In the genomic region with DNA sequence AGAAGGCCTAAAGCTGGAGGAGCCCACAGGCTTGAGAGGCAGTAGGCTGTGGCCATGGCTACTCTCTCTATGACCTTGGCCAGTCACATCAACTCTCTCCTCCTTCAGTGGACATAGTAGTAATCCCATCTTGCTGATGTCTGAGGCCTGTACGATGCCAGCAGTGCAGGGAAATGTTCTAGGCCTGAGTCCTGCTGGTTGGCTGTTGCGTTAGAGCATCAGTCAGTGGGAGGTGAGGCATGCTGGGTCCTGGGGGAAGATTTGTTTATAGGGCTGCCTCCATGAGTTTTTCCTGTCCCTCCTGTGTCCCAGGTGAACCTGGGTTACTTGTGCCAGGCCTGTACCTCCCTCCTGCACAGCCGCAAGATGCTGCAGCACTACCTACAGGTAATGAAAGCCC, we compare ENCODE assay signal across 21 mouse cellular contexts. TPM values are rescaled to one million over a fixed set of nuclear protein-coding genes. Genes with fewer than 3 reads are reported as not detected.
DNase-seq lines count a peak whose midpoint lies in the region; TF ChIP-seq lines count a peak whose summit lies in the region.
"Had no signal": no experiment of that assay in that cellular context is flagged by ENCODE, and none has a peak within 500 bp of the region (broad histone marks: within the 10 kb centered on the region; RNA-seq: fewer than 3 reads in every experiment).

No protein-coding gene starts in this region.

- DNase-seq in cerebellum, adult 8-10 months = peak; percentile 26
- DNase-seq in cerebellum, postnatal 4 days (ENCODE audit: low spot score in 2 of 2) = no peak
- peak; percentile 1 for DNase-seq in gastrocnemius, postnatal 14 days
- DNase-seq in gastrocnemius, adult 8-10 months (ENCODE audit: low spot score in 2 of 2) = no peak
- no peak for DNase-seq in left cerebral cortex, adult 2 months (ENCODE audit: extremely low spot score in 1 of 2, low spot score in 2 of 2)
- DNase-seq in left cerebral cortex, postnatal 4 days = no peak
- DNase-seq: adrenal gland, adult 8-10 months; embryo, embryonic 11 days; gastrocnemius, postnatal 10 days; heart, adult 18-20 months; heart, postnatal 14 days; heart, postnatal 4 days; kidney, adult 18-20 months had no signal

- intact Hi-C loops in gastrocnemius, postnatal 14 days (cut with DNase I; ENCODE audit: low total_unique reads) = no loop called here
- intact Hi-C loops in left cerebral cortex, adult 2 months (cut with DNase I) = no loop called here
- intact Hi-C loops in left cerebral cortex, postnatal 4 days (cut with DNase I) = no loop called here

- no peak overlapping the region for H3K4me3 ChIP-seq in left cerebral cortex, adult 2 months
- H3K4me3 ChIP-seq: embryonic facial prominence, embryonic 10.5 days; embryonic facial prominence, embryonic 13.5 days; erythroblast, embryonic 14.5 days; forebrain, embryonic 12.5 days; forebrain, embryonic 15.5 days; heart, embryonic 13.5 days had no signal

- H3K27ac ChIP-seq in left cerebral cortex, adult 2 months = peak overlapping the region; percentile 11; the same call in 1 of the 2 replicates
- H3K27ac ChIP-seq: embryonic facial prominence, embryonic 10.5 days; embryonic facial prominence, embryonic 13.5 days; forebrain, embryonic 12.5 days; forebrain, embryonic 15.5 days; heart, embryonic 13.5 days; hindbrain, embryonic 14.5 days; hindbrain, postnatal 0 days had no signal

- no peak for TF ChIP-seq CTCF in left cerebral cortex, adult 2 months (IDR thresholded peaks at IDR 0.05)

RNA-seq across cellular contexts. Expression of a gene that starts 17.1 kb away (rescaled TPM):
- total RNA-seq in gastrocnemius, postnatal 14 days (2021) = 10 to 100 TPM; 23.2 to 28.1 TPM
- total RNA-seq in gastrocnemius, adult 8-10 months (2022) = 10 to 100 TPM; 15.3 to 18.5 (median 16.8) TPM
- total RNA-seq in left cerebral cortex, adult 2 months (2021) = 100 to 1,000 TPM; 291 to 312 TPM
- total RNA-seq in left cerebral cortex, postnatal 4 days (2021) = 100 to 1,000 TPM; 161 to 176 TPM

RNA-seq across cellular contexts. Expression of a gene that starts 22.0 kb away (rescaled TPM):
- 10 to 100 TPM; 16.3 to 16.8 TPM for total RNA-seq in gastrocnemius, postnatal 14 days (2021)
- 10 to 100 TPM; 13.2 to 29.8 (median 17.4) TPM for total RNA-seq in gastrocnemius, adult 8-10 months (2022)
- total RNA-seq in left cerebral cortex, adult 2 months (2021) = 100 to 1,000 TPM; 120 to 138 TPM
- 10 to 100 TPM; 69.7 to 76.5 TPM for total RNA-seq in left cerebral cortex, postnatal 4 days (2021)

RNA-seq across cellular contexts. Expression of a gene that starts 50.0 kb away (rescaled TPM):
- 1 to 10 TPM; 7.0 to 7.3 TPM for total RNA-seq in gastrocnemius, postnatal 14 days (2021)
- total RNA-seq in gastrocnemius, adult 8-10 months (2022) = 1 to 10 TPM; 3.9 to 4.5 (median 4.1) TPM
- total RNA-seq in left cerebral cortex, adult 2 months (2021) = 10 to 100 TPM; 25.8 to 26.8 TPM
- 10 to 100 TPM; 41.1 to 43.9 TPM for total RNA-seq in left cerebral cortex, postnatal 4 days (2021)

RNA-seq across cellular contexts. Expression of a gene that starts 55.9 kb away (rescaled TPM):
- 10 to 100 TPM; 10.5 to 13.1 TPM for total RNA-seq in gastrocnemius, postnatal 14 days (2021)
- 1 to 10 TPM; 6.0 to 8.8 (median 7.2) TPM for total RNA-seq in gastrocnemius, adult 8-10 months (2022)
- total RNA-seq in left cerebral cortex, adult 2 months (2021) = 10 to 100 TPM; 21.8 to 23.5 TPM
- 10 to 100 TPM; 36.6 to 42.0 TPM for total RNA-seq in left cerebral cortex, postnatal 4 days (2021)

RNA-seq across cellular contexts. Expression of a gene that starts 55.9 kb away (rescaled TPM):
- total RNA-seq in gastrocnemius, postnatal 14 days (2021) = 10 to 100 TPM; 18.8 to 18.9 TPM
- total RNA-seq in gastrocnemius, adult 8-10 months (2022) = 10 to 100 TPM; 20.5 to 26.2 (median 24.6) TPM
- total RNA-seq in left cerebral cortex, adult 2 months (2021) = 10 to 100 TPM; 22.3 to 25.2 TPM
- total RNA-seq in left cerebral cortex, postnatal 4 days (2021) = 10 to 100 TPM; 18.7 to 21.6 TPM

Comparison
In these comparisons a context has a peak if more than half of its experiments do, and no peak if none do; other contexts are left out.
1. DNase-seq: peak in cerebellum, adult 8-10 months (single experiment) and gastrocnemius, postnatal 14 days (single experiment); none in cerebellum, postnatal 4 days (0 of 2), gastrocnemius, adult 8-10 months (0 of 2), left cerebral cortex, adult 2 months (0 of 2) and left cerebral cortex, postnatal 4 days (single experiment).
2. RNA of a gene that starts 17.1 kb away (total RNA-seq): 291 to 312 TPM in left cerebral cortex, adult 2 months and 161 to 176 TPM in left cerebral cortex, postnatal 4 days; 23.2 to 28.1 TPM in gastrocnemius, postnatal 14 days and 15.3 to 18.5 TPM in gastrocnemius, adult 8-10 months; every median in the first group is over 4 times any median in the second.